Mouse (Mus musculus) heart, embryonic 10.5 days (tissue): ENCODE measurements around the gene Add2. TPM values are rescaled to one million over a fixed set of nuclear protein-coding genes. Genes with fewer than 3 reads are reported as not detected.

Source experiments
- DNase-seq: peaks from one replicate; pipeline ENCODE4 v3.0.0-alpha.2; 2017; ENCODE audit warnings: low spot score
- H3K27ac ChIP-seq: fragments of 300-500 bp; sonication (generic); 2 replicates; pipeline ENCODE4 v1.5.1; 2016; ENCODE audit warnings: mild to moderate bottlenecking
- H3K27me3 ChIP-seq: fragments of 300-500 bp; sonication (generic); 2 replicates; pipeline ENCODE4 v1.6.1; 2016; ENCODE audit warnings: mild to moderate bottlenecking; ENCODE audit not compliant: poor library complexity, insufficient read depth, severe bottlenecking
- H3K36me3 ChIP-seq: fragments of 300-500 bp; sonication (generic); 2 replicates; pipeline ENCODE4 v1.6.1; 2016; ENCODE audit warnings: mild to moderate bottlenecking, moderate library complexity
- H3K4me1 ChIP-seq: fragments of 300-500 bp; sonication (generic); 2 replicates; pipeline ENCODE4 v1.6.1; 2016; ENCODE audit warnings: mild to moderate bottlenecking
- H3K4me3 ChIP-seq: fragments of 300-500 bp; sonication (generic); 2 replicates; pipeline ENCODE4 v1.5.1; 2016; ENCODE audit warnings: mild to moderate bottlenecking, moderate library complexity
- H3K9me3 ChIP-seq: fragments of 300-500 bp; sonication (generic); 2 replicates; pipeline ENCODE4 v1.6.1; 2016; ENCODE audit warnings: mild to moderate bottlenecking, moderate library complexity
- WGBS: fragments of 180-500 bp; shearing (Covaris S2); methylation state at CpG from one replicate; pipeline ENCODE4 v1.1.7; 2016; 5-methylcytosine and 5-hydroxymethylcytosine counted together
- polyA plus RNA-seq: library from polyadenylated mRNA; unstranded; fragments of >200 nt; fragmentation: Nextera tagmentation; extraction: Ambion mirVana; gene quantifications from 2 replicates; pipeline ENCODE4 v1.2.1, GENCODE M21; 2016

Gene Add2
- polyA plus RNA-seq, 1 experiment from 2014 or later, result 12.1 TPM

- Histone ChIP-seq H3K27me3 (0 out of 2 replicates have a peak, but pooled peaks cover 6% of the 10 kb centered on the region), H3K4me3 (no peak overlapping the region), H3K4me1 (peaks cover 16% of the 10 kb centered on the region), H3K36me3 (no peaks in the 10 kb centered on the region), H3K27ac (no peak overlapping the region), H3K9me3 (no peaks in the 10 kb centered on the region)
- 59% methylated on average over 4 of the region's 4 CpGs for WGBS
- DNase-seq, result no peak
Measured at GRCm38 (mm10) chr6:86097155-86097554, 68.7 kb downstream of the Add2 start.

GRCm38 (mm10) chr6:86099003-86099402, 70.5 kb downstream of the Add2 start:
- H3K36me3 ChIP-seq, result no peaks in the 10 kb centered on the region
- peaks cover 13% of the 10 kb centered on the region; the same call in 1 of the 2 replicates for H3K27me3 ChIP-seq
- no peak for DNase-seq
- no peaks in the 10 kb centered on the region for H3K9me3 ChIP-seq
- WGBS, result 83% methylated on average over 4 of the region's 4 CpGs
- peaks cover 8% of the 10 kb centered on the region; the same call in 1 of the 2 replicates for H3K4me1 ChIP-seq
- no peak overlapping the region for H3K27ac ChIP-seq
- no peak overlapping the region for H3K4me3 ChIP-seq

- Histone ChIP-seq H3K27me3 (peaks cover 13% of the 10 kb centered on the region; the same call in 1 of the 2 replicates), H3K4me3 (no peak overlapping the region), H3K9me3 (no peaks in the 10 kb centered on the region), H3K27ac (no peak overlapping the region), H3K4me1 (peaks cover 11% of the 10 kb centered on the region; the same call in 1 of the 2 replicates), H3K36me3 (no peaks in the 10 kb centered on the region)
- DNase-seq, result no peak
- WGBS, result 73% methylated on average over 5 of the region's 5 CpGs
Measured at GRCm38 (mm10) chr6:86101451-86101850, 73.0 kb downstream of the Add2 start.

GRCm38 (mm10) chr6:86102874-86103273, 74.4 kb downstream of the Add2 start:
- no peak overlapping the region for H3K4me3 ChIP-seq
- no peaks in the 10 kb centered on the region for H3K36me3 ChIP-seq
- peaks cover 8% of the 10 kb centered on the region; the same call in 1 of the 2 replicates for H3K4me1 ChIP-seq
- no peaks in the 10 kb centered on the region for H3K9me3 ChIP-seq
- no peak for DNase-seq
- WGBS, result 83% methylated on average over 5 of the region's 5 CpGs
- H3K27ac ChIP-seq, result no peak overlapping the region
- peaks cover 13% of the 10 kb centered on the region; the same call in 1 of the 2 replicates for H3K27me3 ChIP-seq

- no peak for DNase-seq
- H3K4me3 ChIP-seq, result no peak overlapping the region
- H3K9me3 ChIP-seq, result no peaks in the 10 kb centered on the region
- H3K4me1 ChIP-seq, result 0 out of 2 replicates have a peak, but pooled peaks cover 4% of the 10 kb centered on the region
- H3K36me3 ChIP-seq, result no peaks in the 10 kb centered on the region
- H3K27me3 ChIP-seq, result peaks cover 13% of the 10 kb centered on the region; the same call in 1 of the 2 replicates
- WGBS, result 67% methylated on average over 4 of the region's 4 CpGs
- H3K27ac ChIP-seq, result no peak overlapping the region
Measured at GRCm38 (mm10) chr6:86103614-86104013, 75.1 kb downstream of the Add2 start.

GRCm38 (mm10) chr6:86104719-86105118, 76.2 kb downstream of the Add2 start:
- Histone ChIP-seq H3K4me3 (no peak overlapping the region), H3K4me1 (0 out of 2 replicates have a peak, but pooled peaks cover 4% of the 10 kb centered on the region), H3K36me3 (no peaks in the 10 kb centered on the region), H3K9me3 (no peaks in the 10 kb centered on the region), H3K27me3 (peaks cover 13% of the 10 kb centered on the region; the same call in 1 of the 2 replicates), H3K27ac (no peak overlapping the region)
- no peak for DNase-seq
- WGBS, result 71% methylated on average over 4 of the region's 4 CpGs

GRCm38 (mm10) chr6:86106045-86106444, 77.6 kb downstream of the Add2 start:
- 72% methylated on average over 12 of the region's 12 CpGs for WGBS
- Histone ChIP-seq H3K27me3 (peaks cover 13% of the 10 kb centered on the region; the same call in 1 of the 2 replicates), H3K27ac (no peak overlapping the region), H3K36me3 (no peaks in the 10 kb centered on the region), H3K4me3 (no peak overlapping the region), H3K4me1 (0 out of 2 replicates have a peak, but pooled peaks cover 4% of the 10 kb centered on the region), H3K9me3 (no peaks in the 10 kb centered on the region)
- no peak for DNase-seq

- Histone ChIP-seq H3K36me3 (no peaks in the 10 kb centered on the region), H3K27me3 (peaks cover 7% of the 10 kb centered on the region; the same call in 1 of the 2 replicates), H3K4me1 (0 out of 2 replicates have a peak, but pooled peaks cover 4% of the 10 kb centered on the region), H3K9me3 (no peaks in the 10 kb centered on the region), H3K4me3 (no peak overlapping the region), H3K27ac (no peak overlapping the region)
- DNase-seq, result no peak
- 84% methylated on average over 4 of the region's 4 CpGs for WGBS
Measured at GRCm38 (mm10) chr6:86107101-86107500, 78.6 kb downstream of the Add2 start.

GRCm38 (mm10) chr6:86115843-86116242, 87.4 kb downstream of the Add2 start:
- Histone ChIP-seq H3K27ac (no peak overlapping the region), H3K9me3 (no peaks in the 10 kb centered on the region), H3K4me1 (no peaks in the 10 kb centered on the region), H3K27me3 (no peaks in the 10 kb centered on the region), H3K4me3 (no peak overlapping the region), H3K36me3 (no peaks in the 10 kb centered on the region)
- 88% methylated on average over 3 of the region's 3 CpGs for WGBS
- no peak for DNase-seq

- no peak for DNase-seq
- H3K4me3 ChIP-seq, result no peak overlapping the region
- H3K4me1 ChIP-seq, result peaks cover 8% of the 10 kb centered on the region; the same call in 1 of the 2 replicates
- H3K27ac ChIP-seq, result no peak overlapping the region
- peaks cover 5% of the 10 kb centered on the region; the same call in 1 of the 2 replicates for H3K27me3 ChIP-seq
- WGBS, result 86% methylated on average over 4 of the region's 4 CpGs
- no peaks in the 10 kb centered on the region for H3K9me3 ChIP-seq
- H3K36me3 ChIP-seq, result no peaks in the 10 kb centered on the region
Measured at GRCm38 (mm10) chr6:86123057-86123456, 94.6 kb downstream of the Add2 start.

- Histone ChIP-seq H3K4me3 (no peak overlapping the region), H3K36me3 (no peaks in the 10 kb centered on the region), H3K27me3 (peaks cover 5% of the 10 kb centered on the region; the same call in 1 of the 2 replicates), H3K9me3 (no peaks in the 10 kb centered on the region), H3K27ac (no peak overlapping the region), H3K4me1 (peaks cover 8% of the 10 kb centered on the region; the same call in 1 of the 2 replicates)
- WGBS, result 79% methylated on average over 4 of the region's 4 CpGs
- no peak for DNase-seq
Measured at GRCm38 (mm10) chr6:86125761-86126160, 97.3 kb downstream of the Add2 start.

GRCm38 (mm10) chr6:86126953-86127581, 98.6 kb downstream of the Add2 start:
- no peak overlapping the region for H3K27ac ChIP-seq
- DNase-seq, result no peak
- no peak overlapping the region for H3K4me3 ChIP-seq
- peaks cover 5% of the 10 kb centered on the region; the same call in 1 of the 2 replicates for H3K27me3 ChIP-seq
- H3K4me1 ChIP-seq, result no peaks in the 10 kb centered on the region
- no peaks in the 10 kb centered on the region for H3K9me3 ChIP-seq
- H3K36me3 ChIP-seq, result no peaks in the 10 kb centered on the region
- WGBS, result 55% methylated on average over 2 of the region's 2 CpGs

- Histone ChIP-seq H3K27ac (no peak overlapping the region), H3K27me3 (peaks cover 5% of the 10 kb centered on the region; the same call in 1 of the 2 replicates), H3K9me3 (no peaks in the 10 kb centered on the region), H3K4me1 (no peaks in the 10 kb centered on the region), H3K36me3 (no peaks in the 10 kb centered on the region), H3K4me3 (no peak overlapping the region)
- WGBS, result 64% methylated on average over 4 of the region's 4 CpGs
- no peak for DNase-seq
Measured at GRCm38 (mm10) chr6:86128504-86128903, 100.0 kb downstream of the Add2 start.
